Mouse (Mus musculus) C2C12 (cell line): ENCODE results near the gene Epha1. TPM values are rescaled to one million over a fixed set of nuclear protein-coding genes. Genes with fewer than 3 reads are reported as not detected.

ENCODE experiments used
- H3K27me3 ChIP-seq: one replicate; pipeline ENCODE4 v1.6.1; 2011; ENCODE audit not compliant: control insufficient read depth, insufficient read depth, insufficient read length
- H3K36me3 ChIP-seq: one replicate; pipeline ENCODE4 v1.6.1; 2011; ENCODE audit not compliant: control insufficient read depth, insufficient read depth
- H3K4me3 ChIP-seq: one replicate; pipeline ENCODE4 v1.5.1; 2011; ENCODE audit warnings: mild to moderate bottlenecking, control low read depth; ENCODE audit not compliant: poor library complexity, insufficient read depth, severe bottlenecking
- H3K79me2 ChIP-seq: one replicate; pipeline ENCODE4 v1.6.1; 2011; ENCODE audit not compliant: control insufficient read depth, insufficient read depth
- H3K79me3 ChIP-seq: one replicate; pipeline ENCODE4 v1.6.1; 2011; ENCODE audit warnings: low read depth, control low read depth
- H3ac ChIP-seq: one replicate; pipeline ENCODE3; 2011; ENCODE audit warnings: low read depth; ENCODE audit not compliant: control insufficient read depth, insufficient read length
- CEBPB ChIP-seq: IDR thresholded peaks from one replicate; pipeline ENCODE4 v1.6.1; 2011; ENCODE audit warnings: low read depth, mild to moderate bottlenecking, control low read depth, moderate library complexity
- CTCF ChIP-seq: IDR thresholded peaks from one replicate; pipeline ENCODE4 v1.5.1; 2011; ENCODE audit not compliant: control insufficient read depth, insufficient read depth, insufficient read length
- FOSL1 ChIP-seq: IDR thresholded peaks from one replicate; pipeline ENCODE4 v1.8.0; 2011; ENCODE audit warnings: mild to moderate bottlenecking, low read length; ENCODE audit not compliant: poor library complexity, insufficient read depth, severe bottlenecking
- MAX ChIP-seq: IDR thresholded peaks from one replicate; pipeline ENCODE4 v1.6.1; 2011; ENCODE audit warnings: mild to moderate bottlenecking, control low read depth
- MYOD1 ChIP-seq: IDR thresholded peaks from one replicate; pipeline ENCODE4 v1.6.1; 2011; ENCODE audit warnings: low read depth; ENCODE audit not compliant: control insufficient read depth, insufficient read length
- MYOG ChIP-seq: IDR thresholded peaks from one replicate; pipeline ENCODE4 v1.6.1; 2011; ENCODE audit not compliant: control insufficient read depth, insufficient read length; ENCODE audit errors: extremely low read depth
- USF1 ChIP-seq: IDR thresholded peaks from one replicate; pipeline ENCODE4 v1.6.1; 2011; ENCODE audit warnings: low read depth, mild to moderate bottlenecking, control low read depth, moderate library complexity
- polyA plus RNA-seq: library from polyadenylated mRNA; unstranded; fragments of >200 nt; fragmentation: generic; extraction: Trizol; gene quantifications from one replicate; pipeline ENCODE4 v1.2.1, GENCODE M21; 2012; ENCODE audit warnings: missing spikeins

The Epha1 gene
- polyA plus RNA-seq, 1 experiment, result 8.4 TPM

- peaks cover 7% of the 10 kb centered on the region for H3K79me2 ChIP-seq
- H3K36me3 ChIP-seq, result peaks cover 31% of the 10 kb centered on the region
- H3K4me3 ChIP-seq, result no peak overlapping the region
- no peaks in the 10 kb centered on the region for H3K27me3 ChIP-seq
- no peak overlapping the region for H3ac ChIP-seq
- no peak for TF ChIP-seq USF1
- TF ChIP-seq MAX, result no peak
- no peak for TF ChIP-seq CEBPB
- no peak for TF ChIP-seq MYOD1
- TF ChIP-seq FOSL1, result no peak
- no peak for TF ChIP-seq MYOG
- no peak for TF ChIP-seq CTCF
- peaks cover 2% of the 10 kb centered on the region for H3K79me3 ChIP-seq
These were observed 10.6 kb downstream of the Epha1 start for GRCm38 (mm10) chr6:42362497-42362896.

- Histone ChIP-seq H3K4me3 (no peak overlapping the region), H3ac (no peak overlapping the region), H3K79me2 (peaks cover 11% of the 10 kb centered on the region), H3K27me3 (no peaks in the 10 kb centered on the region), H3K36me3 (peaks cover 36% of the 10 kb centered on the region), H3K79me3 (peaks cover 3% of the 10 kb centered on the region)
- TF ChIP-seq CEBPB (no peak), USF1 (no peak), MYOD1 (no peak), FOSL1 (no peak), MAX (no peak), MYOG (no peak), CTCF (no peak)
These were observed 11.0 kb downstream of the Epha1 start for GRCm38 (mm10) chr6:42362074-42362473.

GRCm38 (mm10) chr6:42361041-42361895, 11.8 kb downstream of the Epha1 start:
- Histone ChIP-seq H3K36me3 (peaks cover 43% of the 10 kb centered on the region), H3K4me3 (no peak overlapping the region), H3K79me3 (peaks cover 4% of the 10 kb centered on the region), H3K79me2 (peaks cover 19% of the 10 kb centered on the region), H3ac (no peak overlapping the region), H3K27me3 (no peaks in the 10 kb centered on the region)
- peak; percentile 67 for TF ChIP-seq USF1
- TF ChIP-seq MYOG, result no peak

GRCm38 (mm10) chr6:42360231-42360840, 12.7 kb downstream of the Epha1 start:
- no peak for TF ChIP-seq MYOG
- no peak for TF ChIP-seq CTCF
- TF ChIP-seq MYOD1, result no peak
- no peak for TF ChIP-seq CEBPB
- TF ChIP-seq MAX, result no peak
- no peak for TF ChIP-seq USF1
- TF ChIP-seq FOSL1, result no peak
- Histone ChIP-seq H3ac (no peak overlapping the region), H3K4me3 (no peak overlapping the region), H3K36me3 (peaks cover 52% of the 10 kb centered on the region), H3K79me3 (peaks cover 11% of the 10 kb centered on the region), H3K79me2 (peaks cover 28% of the 10 kb centered on the region), H3K27me3 (no peaks in the 10 kb centered on the region)

GRCm38 (mm10) chr6:42359364-42360147, 13.5 kb downstream of the Epha1 start:
- Histone ChIP-seq H3K27me3 (no peaks in the 10 kb centered on the region), H3K36me3 (peaks cover 60% of the 10 kb centered on the region), H3K79me2 (peaks cover 36% of the 10 kb centered on the region), H3K4me3 (no peak overlapping the region), H3K79me3 (peaks cover 19% of the 10 kb centered on the region), H3ac (no peak overlapping the region)
- TF ChIP-seq USF1, result no peak
- no peak for TF ChIP-seq MYOG
- no peak for TF ChIP-seq MAX
- no peak for TF ChIP-seq CTCF
- no peak for TF ChIP-seq MYOD1
- TF ChIP-seq FOSL1, result no peak
- no peak for TF ChIP-seq CEBPB
